Mouse (Mus musculus) cerebellum, adult 2 months (tissue): Measurements from ENCODE around the gene Grik4. TPM values are rescaled to one million over a fixed set of nuclear protein-coding genes. Genes with fewer than 3 reads are reported as not detected.
A peak's percentile ranks its signal among the peaks of the same experiment; 100 is the strongest.

Experiments
- DNase-seq, 2 experiments: peaks; one replicate each; pipeline ENCODE4 v3.0.0; 2021
- H3K27ac ChIP-seq: fragments of 200-500 bp; 2 replicates; pipeline ENCODE4 v1.5.1; 2012; ENCODE audit warnings: low read length, control low read depth, inconsistent platforms; ENCODE audit not compliant: insufficient read depth
- H3K27me3 ChIP-seq: fragments of 200-500 bp; 2 replicates; pipeline ENCODE4 v1.6.1; 2012; ENCODE audit warnings: inconsistent platforms, mild to moderate bottlenecking, low read length, moderate library complexity; ENCODE audit not compliant: control insufficient read depth, insufficient read depth
- H3K4me1 ChIP-seq: fragments of 200-500 bp; 2 replicates; pipeline ENCODE4 v1.6.1; 2011; ENCODE audit warnings: low read length; ENCODE audit not compliant: control insufficient read depth, insufficient read depth
- H3K4me3 ChIP-seq: fragments of 200-500 bp; replicated peaks from 2 replicates; pipeline ENCODE3; 2011; ENCODE audit warnings: mild to moderate bottlenecking, low read depth, low read length, control low read depth; ENCODE audit not compliant: insufficient read depth
- CTCF ChIP-seq: fragments of 200-500 bp; IDR thresholded peaks from 2 replicates; pipeline ENCODE4 v1.5.1; 2011; ENCODE audit warnings: low read depth, mild to moderate bottlenecking, control low read depth, low read length, moderate library complexity, borderline replicate concordance; ENCODE audit not compliant: insufficient read depth
- POLR2A ChIP-seq: fragments of 200-500 bp; IDR thresholded peaks from 2 replicates; pipeline ENCODE4 v1.6.1; 2011; ENCODE audit warnings: low read length, control low read depth, borderline replicate concordance; ENCODE audit not compliant: insufficient read depth
- WGBS: fragments of 180-500 bp; shearing (Covaris S2); methylation state at CpG from one replicate; pipeline ENCODE4 v1.1.7; 2018; 5-methylcytosine and 5-hydroxymethylcytosine counted together
- polyA plus RNA-seq: library from polyadenylated mRNA; depleted of rRNA; stranded (reverse); fragments of >200 nt; gene quantifications from 2 replicates; pipeline ENCODE4 v1.2.3, GENCODE M21; 2012

Grik4 gene
- polyA plus RNA-seq, 1 experiment, result 10.5 TPM

GRCm38 (mm10) chr9:42838299-42838698 is 106.0 kb downstream of the Grik4 start:
- Histone ChIP-seq H3K27me3 (no peaks in the 10 kb centered on the region), H3K4me3 (no peak overlapping the region), H3K27ac (no peak overlapping the region), H3K4me1 (no peaks in the 10 kb centered on the region)
- DNase-seq, result no peak
- WGBS, result 91% methylated on average over 5 of the region's 5 CpGs
- no peak for TF ChIP-seq CTCF
- no peak for TF ChIP-seq POLR2A

- WGBS, result 68% methylated on average over 6 of the region's 6 CpGs
- H3K4me3 ChIP-seq, result no peak overlapping the region
- no peaks in the 10 kb centered on the region for H3K4me1 ChIP-seq
- no peak overlapping the region for H3K27ac ChIP-seq
- TF ChIP-seq CTCF (no peak), POLR2A (no peak)
- H3K27me3 ChIP-seq, result no peaks in the 10 kb centered on the region
- DNase-seq, result no peak
Observed at GRCm38 (mm10) chr9:42837498-42837897, 106.8 kb downstream of the Grik4 start.

- no peak overlapping the region for H3K27ac ChIP-seq
- H3K4me3 ChIP-seq, result no peak overlapping the region
- H3K4me1 ChIP-seq, result no peaks in the 10 kb centered on the region
- 88% methylated on average over 6 of the region's 6 CpGs for WGBS
- DNase-seq, result no peak
- TF ChIP-seq CTCF (no peak), POLR2A (no peak)
- H3K27me3 ChIP-seq, result no peaks in the 10 kb centered on the region; the same call in 1 of the 2 replicates
Observed at GRCm38 (mm10) chr9:42831558-42831957, 112.7 kb downstream of the Grik4 start.

GRCm38 (mm10) chr9:42819247-42819646 is 125.0 kb downstream of the Grik4 start:
- TF ChIP-seq POLR2A (no peak), CTCF (no peak)
- no peaks in the 10 kb centered on the region for H3K4me1 ChIP-seq
- no peaks in the 10 kb centered on the region for H3K27me3 ChIP-seq
- no peak for DNase-seq
- WGBS, result 70% methylated on average over 3 of the region's 3 CpGs
- H3K27ac ChIP-seq, result no peak overlapping the region
- H3K4me3 ChIP-seq, result no peak overlapping the region

- Histone ChIP-seq H3K4me3 (no peak overlapping the region), H3K27ac (no peak overlapping the region), H3K27me3 (no peaks in the 10 kb centered on the region), H3K4me1 (no peaks in the 10 kb centered on the region)
- DNase-seq, result no peak
- TF ChIP-seq CTCF (no peak), POLR2A (no peak)
- 74% methylated on average over 1 of the region's 1 CpGs for WGBS
Observed at GRCm38 (mm10) chr9:42816815-42817214, 127.5 kb downstream of the Grik4 start.

GRCm38 (mm10) chr9:42809146-42809545 is 135.1 kb downstream of the Grik4 start:
- TF ChIP-seq POLR2A (no peak), CTCF (no peak)
- H3K4me3 ChIP-seq, result no peak overlapping the region
- 95% methylated on average over 3 of the region's 3 CpGs for WGBS
- H3K4me1 ChIP-seq, result no peaks in the 10 kb centered on the region
- no peak for DNase-seq
- H3K27me3 ChIP-seq, result no peaks in the 10 kb centered on the region; the same call in 1 of the 2 replicates
- no peak overlapping the region for H3K27ac ChIP-seq

GRCm38 (mm10) chr9:42808394-42808793 is 135.9 kb downstream of the Grik4 start:
- Histone ChIP-seq H3K27me3 (no peaks in the 10 kb centered on the region; the same call in 1 of the 2 replicates), H3K4me3 (no peak overlapping the region), H3K4me1 (no peaks in the 10 kb centered on the region), H3K27ac (no peak overlapping the region)
- WGBS, result 55% methylated on average over 9 of the region's 9 CpGs
- no peak for DNase-seq
- TF ChIP-seq CTCF, result peak; percentile 16; the same call in 1 of the 2 replicates
- TF ChIP-seq POLR2A, result no peak

- DNase-seq, result peak; percentile 24 to 51
- no peaks in the 10 kb centered on the region for H3K27me3 ChIP-seq
- TF ChIP-seq CTCF (no peak), POLR2A (no peak)
- no peaks in the 10 kb centered on the region for H3K4me1 ChIP-seq
- no peak overlapping the region for H3K4me3 ChIP-seq
- 13% methylated on average over 3 of the region's 3 CpGs for WGBS
- H3K27ac ChIP-seq, result no peak overlapping the region
Observed at GRCm38 (mm10) chr9:42803061-42803491, 141.2 kb downstream of the Grik4 start.

- H3K27me3 ChIP-seq, result no peaks in the 10 kb centered on the region
- no peak overlapping the region for H3K27ac ChIP-seq
- DNase-seq, result no peak
- WGBS, result 47% methylated on average over 11 of the region's 11 CpGs
- H3K4me3 ChIP-seq, result no peak overlapping the region
- no peaks in the 10 kb centered on the region for H3K4me1 ChIP-seq
- no peak for TF ChIP-seq POLR2A
- no peak for TF ChIP-seq CTCF
Observed at GRCm38 (mm10) chr9:42801929-42802328, 142.4 kb downstream of the Grik4 start.
